Mouse (Mus musculus) testis, adult 2 months (tissue): ENCODE results near the gene Luc7l.

Source experiments
- CTCF ChIP-seq: fragments of 200-500 bp; IDR thresholded peaks from 2 replicates; pipeline ENCODE4 v1.5.1; 2012; ENCODE audit warnings: low read depth, mild to moderate bottlenecking, inconsistent platforms, low read length, moderate library complexity; ENCODE audit not compliant: control insufficient read depth, insufficient read depth, insufficient replicate concordance
- POLR2A ChIP-seq: fragments of 200-500 bp; IDR thresholded peaks from 2 replicates; pipeline ENCODE4 v1.6.1; 2012; ENCODE audit warnings: low read depth, mild to moderate bottlenecking, inconsistent platforms, low read length, moderate library complexity; ENCODE audit not compliant: control insufficient read depth

DNA sequence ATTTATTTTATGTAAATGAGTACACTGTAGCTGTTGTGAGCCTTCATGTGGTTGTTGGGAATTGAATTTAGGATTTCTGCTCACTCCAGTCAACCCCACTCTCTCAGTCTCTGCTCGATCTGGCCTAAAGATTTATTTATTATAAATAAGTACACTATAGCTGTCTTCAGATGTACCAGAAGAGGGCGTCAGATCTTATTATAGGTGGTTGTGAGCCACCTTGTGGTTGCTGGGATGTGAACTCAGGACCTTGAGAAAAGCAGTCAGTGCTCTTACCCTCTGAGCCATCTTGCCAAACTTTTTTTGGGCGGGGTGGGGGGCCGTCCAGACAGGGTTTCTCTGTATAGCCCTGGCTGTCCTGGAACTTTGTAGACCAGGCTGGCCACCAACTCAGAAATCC, 9.1 kb downstream of the Luc7l start:
- no peak for TF ChIP-seq POLR2A
- TF ChIP-seq CTCF = no peak
